Mouse (Mus musculus): ENCODE results near the gene Gm12695. TPM values are rescaled to one million over a fixed set of nuclear protein-coding genes. Genes with fewer than 3 reads are reported as not detected.

Gm12695 gene
- polyA plus RNA-seq (2015; fragmentation: Nextera tagmentation; extraction: Ambion mirVana) = not detected in 2 replicates

DNA sequence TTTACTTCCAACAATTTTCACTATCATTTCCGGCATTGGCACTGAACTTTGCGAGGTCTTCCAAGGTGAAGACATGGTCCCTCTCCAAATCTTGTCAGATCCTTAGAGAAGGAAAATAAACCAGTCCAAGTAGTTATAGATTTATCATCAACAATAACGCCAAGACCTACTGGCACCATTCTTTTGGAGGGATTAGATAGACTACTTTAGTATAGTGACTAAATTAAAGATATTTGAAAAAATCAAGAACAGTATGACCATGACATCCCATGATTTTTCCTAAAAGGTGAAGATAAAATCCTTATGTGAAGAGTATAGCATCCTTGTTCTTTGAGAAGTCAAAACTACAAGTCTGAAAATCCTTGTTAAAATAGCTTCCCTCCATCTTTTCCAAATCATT is at the start of gene Gm12695:
Gene Gm12695, minus strand, starts transcription at position 101 of the 400 bp plus-strand sequence.
- no peak within 1 kb of the TSS for H3K4me2 ChIP-seq (ENCODE audit: low read depth, low read length)
- ATAC-seq = no peak
- H3K9me3 ChIP-seq (ENCODE audit: control insufficient read depth, low read length) = no peaks in the 10 kb centered on the region
- no peak within 1 kb of the TSS for H3K9ac ChIP-seq (ENCODE audit: low read depth, low read length)
- whole genome bisulfite sequencing = 86% methylated on average over 3 of the region's 3 CpGs
- H3K4me1 ChIP-seq (ENCODE audit: control insufficient read depth, insufficient read depth, low read length) = no peaks in the 10 kb centered on the region
- H3K4me3 ChIP-seq (ENCODE audit: low read length) = no peak within 1 kb of the TSS
- H3K36me3 ChIP-seq (ENCODE audit: control insufficient read depth, insufficient read depth, low read length) = no peaks in the 10 kb centered on the region
- H3K27me3 ChIP-seq (replicated peaks; ENCODE audit: control insufficient read depth, insufficient read depth, low read length) = no peaks in the 10 kb centered on the region
- no peak within 1 kb of the TSS for H3K27ac ChIP-seq (ENCODE audit: low read length)

GRCm38 (mm10) chr4:96825540-96826045 is 40.6 kb upstream of the Gm12695 start:
- Histone ChIP-seq H3K9ac (ENCODE audit: low read depth, low read length) (no peak overlapping the region), H3K4me3 (ENCODE audit: low read length) (no peak overlapping the region), H3K27ac (ENCODE audit: low read length) (no peak overlapping the region), H3K4me2 (ENCODE audit: low read depth, low read length) (no peak overlapping the region), H3K4me1 (ENCODE audit: control insufficient read depth, insufficient read depth, low read length) (no peaks in the 10 kb centered on the region), H3K36me3 (ENCODE audit: control insufficient read depth, insufficient read depth, low read length) (no peaks in the 10 kb centered on the region), H3K27me3 (replicated peaks; ENCODE audit: control insufficient read depth, insufficient read depth, low read length) (no peaks in the 10 kb centered on the region), H3K9me3 (ENCODE audit: control insufficient read depth, low read length) (no peaks in the 10 kb centered on the region)
- ATAC-seq = no peak
- WGBS = 77% methylated on average over 4 of the region's 4 CpGs

GRCm38 (mm10) chr4:96806824-96807808 is 22.1 kb upstream of the Gm12695 start:
- H3K36me3 ChIP-seq (ENCODE audit: control insufficient read depth, insufficient read depth, low read length) = no peaks in the 10 kb centered on the region
- no peak overlapping the region for H3K4me3 ChIP-seq (ENCODE audit: low read length)
- H3K9me3 ChIP-seq (ENCODE audit: control insufficient read depth, low read length) = no peaks in the 10 kb centered on the region
- no peaks in the 10 kb centered on the region for H3K27me3 ChIP-seq (replicated peaks; ENCODE audit: control insufficient read depth, insufficient read depth, low read length)
- no peak overlapping the region for H3K4me2 ChIP-seq (ENCODE audit: low read depth, low read length)
- H3K9ac ChIP-seq (ENCODE audit: low read depth, low read length) = no peak overlapping the region
- no peak overlapping the region for H3K27ac ChIP-seq (ENCODE audit: low read length)
- WGBS = 46% methylated on average over 6 of the region's 6 CpGs
- no peaks in the 10 kb centered on the region for H3K4me1 ChIP-seq (ENCODE audit: control insufficient read depth, insufficient read depth, low read length)
- ATAC-seq = no peak

DNA sequence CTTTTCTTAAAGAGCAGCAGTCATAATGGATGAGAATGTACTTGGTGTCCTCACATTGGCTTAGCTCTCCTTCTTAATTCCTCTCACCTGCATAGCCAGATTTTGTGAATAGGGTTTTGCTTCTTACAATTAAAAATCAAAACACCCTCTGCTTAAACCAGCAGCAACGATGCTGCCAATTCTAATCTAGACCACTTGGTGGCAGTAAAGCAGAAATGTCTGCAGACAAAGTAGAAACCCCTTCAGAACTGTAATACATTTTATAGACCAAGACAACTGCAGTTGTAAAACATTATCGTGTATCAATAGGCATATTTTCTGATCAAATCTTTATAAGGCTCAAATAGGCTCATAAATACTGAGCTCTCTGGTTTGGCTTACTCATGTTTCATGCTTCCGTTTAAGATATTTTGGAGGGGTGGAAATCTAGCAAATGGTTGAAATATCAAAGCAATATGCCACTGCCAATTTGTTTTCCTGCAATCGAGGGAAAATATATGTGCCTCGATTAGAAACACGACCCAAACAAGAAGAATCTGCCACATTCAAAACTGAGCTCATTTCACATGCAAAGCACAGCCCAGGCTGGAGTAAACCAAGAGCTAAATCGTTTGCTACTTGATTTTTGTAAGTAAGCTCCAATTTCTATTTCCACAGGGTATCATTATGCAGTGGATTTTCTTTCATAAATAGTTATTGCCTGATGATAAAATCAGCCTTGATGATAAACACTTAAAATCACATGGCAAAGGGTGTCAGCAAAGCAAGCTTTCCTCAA is 14.6 kb upstream of the Gm12695 start:
- Histone ChIP-seq H3K4me2 (ENCODE audit: low read depth, low read length) (no peak overlapping the region), H3K9ac (ENCODE audit: low read depth, low read length) (no peak overlapping the region)

DNA sequence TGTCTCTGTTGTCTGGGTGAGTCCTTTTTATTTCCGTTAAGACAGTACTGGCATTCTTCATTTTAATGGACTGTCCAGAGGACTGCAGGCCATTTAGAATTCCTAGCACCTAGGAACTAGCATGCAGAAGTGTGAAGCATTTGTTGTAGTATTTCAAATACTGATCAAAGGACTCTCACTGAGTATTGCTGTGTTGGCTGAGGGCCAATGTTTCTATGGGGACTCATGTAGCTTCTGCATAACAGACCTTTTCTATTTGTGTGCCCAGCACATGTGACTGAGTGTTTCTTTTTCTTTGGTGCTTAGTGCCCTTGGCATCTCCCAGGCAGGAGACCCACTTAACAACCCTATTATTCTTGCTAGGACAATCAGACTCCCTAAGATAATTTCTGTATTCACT is 12.6 kb upstream of the Gm12695 start:
- Histone ChIP-seq H3K36me3 (ENCODE audit: control insufficient read depth, insufficient read depth, low read length) (no peaks in the 10 kb centered on the region), H3K4me1 (ENCODE audit: control insufficient read depth, insufficient read depth, low read length) (no peaks in the 10 kb centered on the region), H3K27ac (ENCODE audit: low read length) (no peak overlapping the region), H3K9me3 (ENCODE audit: control insufficient read depth, low read length) (no peaks in the 10 kb centered on the region), H3K27me3 (replicated peaks; ENCODE audit: control insufficient read depth, insufficient read depth, low read length) (no peaks in the 10 kb centered on the region), H3K4me3 (ENCODE audit: low read length) (no peak overlapping the region), H3K4me2 (ENCODE audit: low read depth, low read length) (no peak overlapping the region), H3K9ac (ENCODE audit: low read depth, low read length) (no peak overlapping the region)
- ATAC-seq = no peak
- 41% methylated on average over 1 of the region's 1 CpGs for WGBS

More for the DNA sequence above, 14.6 kb upstream of the Gm12695 start:
- WGBS = 41% methylated on average over 7 of the region's 7 CpGs
- Histone ChIP-seq H3K9me3 (ENCODE audit: control insufficient read depth, low read length) (no peaks in the 10 kb centered on the region), H3K27me3 (replicated peaks; ENCODE audit: control insufficient read depth, insufficient read depth, low read length) (no peaks in the 10 kb centered on the region), H3K4me1 (ENCODE audit: control insufficient read depth, insufficient read depth, low read length) (no peaks in the 10 kb centered on the region), H3K27ac (ENCODE audit: low read length) (no peak overlapping the region), H3K36me3 (ENCODE audit: control insufficient read depth, insufficient read depth, low read length) (no peaks in the 10 kb centered on the region), H3K4me3 (ENCODE audit: low read length) (no peak overlapping the region)
- no peak for ATAC-seq

DNA sequence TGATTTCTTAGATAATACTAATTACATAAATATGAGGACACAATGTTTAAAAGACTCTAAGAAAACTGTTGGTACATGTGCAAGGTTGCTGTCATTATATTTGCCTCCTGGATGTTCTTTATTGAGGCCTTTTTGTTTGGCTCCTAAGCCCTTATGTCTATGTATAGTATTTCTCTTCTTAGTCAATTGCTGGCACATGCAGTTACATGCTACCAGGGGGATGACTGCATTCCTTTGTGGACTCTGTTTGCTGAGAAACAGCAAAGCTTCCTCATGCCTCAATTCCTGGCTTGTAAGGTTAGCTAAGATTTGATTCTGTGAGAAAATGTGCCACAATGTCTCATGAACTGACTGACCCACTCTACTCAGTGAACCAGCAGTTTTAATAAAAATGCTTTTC is 6.3 kb upstream of the Gm12695 start:
- Histone ChIP-seq H3K27me3 (replicated peaks; ENCODE audit: control insufficient read depth, insufficient read depth, low read length) (no peaks in the 10 kb centered on the region), H3K4me2 (ENCODE audit: low read depth, low read length) (no peak overlapping the region), H3K9me3 (ENCODE audit: control insufficient read depth, low read length) (no peaks in the 10 kb centered on the region), H3K4me3 (ENCODE audit: low read length) (no peak overlapping the region), H3K4me1 (ENCODE audit: control insufficient read depth, insufficient read depth, low read length) (no peaks in the 10 kb centered on the region), H3K9ac (ENCODE audit: low read depth, low read length) (no peak overlapping the region), H3K36me3 (ENCODE audit: control insufficient read depth, insufficient read depth, low read length) (no peaks in the 10 kb centered on the region), H3K27ac (ENCODE audit: low read length) (no peak overlapping the region)
- no peak for ATAC-seq

DNA sequence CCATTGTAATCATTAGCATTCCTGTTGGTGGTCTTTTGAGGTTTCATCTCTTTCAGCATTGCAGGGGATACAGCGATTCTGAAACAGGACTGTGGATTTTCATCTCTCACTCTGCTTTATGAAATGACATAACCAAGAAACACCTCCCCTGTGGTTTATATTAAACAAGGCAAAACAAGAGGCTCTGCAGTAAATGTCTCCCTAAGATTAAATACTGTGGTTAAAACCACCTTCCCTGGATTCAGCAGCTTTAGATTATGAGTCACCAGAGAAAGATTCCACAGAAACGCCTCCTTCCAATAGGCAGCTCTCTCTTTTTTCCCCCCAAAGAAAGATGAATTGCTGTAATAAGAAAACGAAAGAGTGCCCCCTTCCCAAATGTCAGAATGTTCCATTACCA is 4.9 kb upstream of the Gm12695 start:
- no peaks in the 10 kb centered on the region for H3K36me3 ChIP-seq (ENCODE audit: control insufficient read depth, insufficient read depth, low read length)
- H3K9ac ChIP-seq (ENCODE audit: low read depth, low read length) = no peak overlapping the region
- H3K9me3 ChIP-seq (ENCODE audit: control insufficient read depth, low read length) = no peaks in the 10 kb centered on the region
- H3K4me3 ChIP-seq (ENCODE audit: low read length) = no peak overlapping the region
- H3K27ac ChIP-seq (ENCODE audit: low read length) = no peak overlapping the region
- ATAC-seq = no peak
- H3K4me2 ChIP-seq (ENCODE audit: low read depth, low read length) = no peak overlapping the region
- WGBS = 36% methylated on average over 3 of the region's 3 CpGs
- H3K27me3 ChIP-seq (replicated peaks; ENCODE audit: control insufficient read depth, insufficient read depth, low read length) = no peaks in the 10 kb centered on the region
- H3K4me1 ChIP-seq (ENCODE audit: control insufficient read depth, insufficient read depth, low read length) = no peaks in the 10 kb centered on the region

DNA sequence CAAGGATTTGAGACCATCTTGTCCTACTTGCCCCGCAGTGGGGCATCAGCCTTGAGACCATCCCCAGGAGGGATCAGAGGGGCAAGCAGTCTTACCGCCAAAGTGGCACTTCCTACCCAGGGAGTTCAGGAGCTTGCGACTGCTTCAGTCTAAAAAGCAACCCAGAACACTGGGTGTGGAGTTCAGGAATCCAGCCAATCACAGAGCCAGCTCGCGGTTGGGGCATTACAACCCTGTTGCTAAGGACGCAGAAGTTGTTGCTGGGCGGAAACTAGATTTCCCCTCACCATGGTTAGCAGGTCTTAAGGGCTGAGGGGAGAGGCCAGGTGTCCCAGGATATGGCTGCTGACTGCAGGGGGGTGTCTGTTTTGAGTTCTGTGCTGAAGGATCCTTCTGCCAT is 1.6 kb upstream of the Gm12695 start:
- ATAC-seq = no peak
- H3K27ac ChIP-seq (ENCODE audit: low read length) = no peak overlapping the region
- H3K9me3 ChIP-seq (ENCODE audit: control insufficient read depth, low read length) = no peaks in the 10 kb centered on the region
- no peaks in the 10 kb centered on the region for H3K27me3 ChIP-seq (replicated peaks; ENCODE audit: control insufficient read depth, insufficient read depth, low read length)
- H3K4me1 ChIP-seq (ENCODE audit: control insufficient read depth, insufficient read depth, low read length) = no peaks in the 10 kb centered on the region
- no peak overlapping the region for H3K4me2 ChIP-seq (ENCODE audit: low read depth, low read length)
- H3K36me3 ChIP-seq (ENCODE audit: control insufficient read depth, insufficient read depth, low read length) = no peaks in the 10 kb centered on the region
- no peak overlapping the region for H3K9ac ChIP-seq (ENCODE audit: low read depth, low read length)
- H3K4me3 ChIP-seq (ENCODE audit: low read length) = no peak overlapping the region
- WGBS = 17% methylated on average over 7 of the region's 7 CpGs

GRCm38 (mm10) chr4:96772966-96773566 is 11.9 kb downstream of the Gm12695 start:
- Histone ChIP-seq H3K27me3 (replicated peaks; ENCODE audit: control insufficient read depth, insufficient read depth, low read length) (no peaks in the 10 kb centered on the region), H3K4me1 (ENCODE audit: control insufficient read depth, insufficient read depth, low read length) (no peaks in the 10 kb centered on the region), H3K36me3 (ENCODE audit: control insufficient read depth, insufficient read depth, low read length) (no peaks in the 10 kb centered on the region), H3K4me3 (ENCODE audit: low read length) (no peak overlapping the region), H3K27ac (ENCODE audit: low read length) (no peak overlapping the region), H3K9ac (ENCODE audit: low read depth, low read length) (no peak overlapping the region), H3K9me3 (ENCODE audit: control insufficient read depth, low read length) (no peaks in the 10 kb centered on the region), H3K4me2 (ENCODE audit: low read depth, low read length) (no peak overlapping the region)
- WGBS = 73% methylated on average over 3 of the region's 3 CpGs
- no peak for ATAC-seq

All from intestine, embryonic 16.5 days (tissue).